8 mouse cellular contexts compared by ENCODE assay signal in genomic region chr15:84986171-84987019, GRCm38 (mm10). TPM values are rescaled to one million over a fixed set of nuclear protein-coding genes. Genes with fewer than 3 reads are reported as not detected.
A peak's percentile ranks its signal among the peaks of the same experiment; 100 is the strongest.
DNase-seq lines count a peak whose midpoint lies in the region; ATAC-seq and TF ChIP-seq lines count a peak whose summit lies in the region.

No protein-coding gene starts in this region.

- no peak overlapping the region for H3K27ac ChIP-seq in heart, embryonic 13.5 days (replicated peaks)
- 0 out of 2 replicates have a peak overlapping the region, but pooled peaks have one; percentile 83 for H3K27ac ChIP-seq in bone marrow, adult 2 months (ENCODE audit: control insufficient read depth, insufficient read depth, low read depth, low read length, poor library complexity)
- H3K27ac ChIP-seq in hindbrain, embryonic 13.5 days, result no peak overlapping the region
- no peak overlapping the region for H3K27ac ChIP-seq in midbrain, embryonic 14.5 days (replicated peaks; ENCODE audit: low read depth, low read length)

- no peak for DNase-seq in heart, postnatal 25 days (ENCODE audit: low spot score)
- peak; percentile 43 for DNase-seq in midbrain, embryonic 14.5 days
- no peak for DNase-seq in adrenal gland, postnatal 25 days
- no peak for DNase-seq in urinary bladder, adult 2 months (ENCODE audit: low spot score)
- DNase-seq in yolk sac, embryonic 10.5 days (ENCODE audit: low spot score), result no peak

- no peak for ATAC-seq in heart, embryonic 13.5 days (ENCODE audit: extremely low read depth, insufficient number of reproducible peaks, low FRiP score, low TSS enrichment)
- ATAC-seq in hindbrain, embryonic 13.5 days (ENCODE audit: low FRiP score), result no peak
- ATAC-seq in midbrain, embryonic 14.5 days (ENCODE audit: low FRiP score, low TSS enrichment), result no peak

- TF ChIP-seq POLR2A in bone marrow, adult 2 months (IDR thresholded peaks at IDR 0.05; ENCODE audit: borderline replicate concordance, control insufficient read depth, low read depth, low read length), result no peak

- intact Hi-C loops in heart, postnatal 25 days (cut with DNase I), result loop anchor here (5.0 kb wide), 2 partner anchors 49 to 51 kb away; no protein-coding TSS in a partner anchor

- TF ChIP-seq CTCF in bone marrow, adult 2 months (IDR thresholded peaks at IDR 0.05; ENCODE audit: control insufficient read depth, insufficient read depth, low read length), result no peak

- 70% methylated on average over 4 of the region's 4 CpGs for WGBS in heart, embryonic 13.5 days
- WGBS in bone marrow, adult 2 months, result 22% methylated on average over 4 of the region's 4 CpGs
- 66% methylated on average over 4 of the region's 4 CpGs for WGBS in hindbrain, embryonic 13.5 days
- whole genome bisulfite sequencing in midbrain, embryonic 14.5 days, result 66% methylated on average over 4 of the region's 4 CpGs

- H3K36me3 ChIP-seq in heart, embryonic 13.5 days, result no peaks in the 10 kb centered on the region
- no peaks in the 10 kb centered on the region for H3K36me3 ChIP-seq in hindbrain, embryonic 13.5 days
- no peaks in the 10 kb centered on the region for H3K36me3 ChIP-seq in midbrain, embryonic 14.5 days (ENCODE audit: control insufficient read depth, insufficient read depth, low read length)

- H3K9ac ChIP-seq in heart, embryonic 13.5 days, result peak overlapping the region; percentile 94
- H3K9ac ChIP-seq in hindbrain, embryonic 13.5 days, result peak overlapping the region; percentile 93
- peak overlapping the region; percentile 95 for H3K9ac ChIP-seq in midbrain, embryonic 14.5 days (replicated peaks; ENCODE audit: low read length)

- H3K9me3 ChIP-seq in heart, embryonic 13.5 days, result no peaks in the 10 kb centered on the region
- H3K9me3 ChIP-seq in hindbrain, embryonic 13.5 days, result no peaks in the 10 kb centered on the region
- no peaks in the 10 kb centered on the region for H3K9me3 ChIP-seq in midbrain, embryonic 14.5 days (ENCODE audit: control insufficient read depth, low read length)

- H3K4me1 ChIP-seq in heart, embryonic 13.5 days, result peaks cover 24% of the 10 kb centered on the region
- peaks cover 6% of the 10 kb centered on the region; the same call in 1 of the 2 replicates for H3K4me1 ChIP-seq in bone marrow, adult 2 months (ENCODE audit: control insufficient read depth, insufficient read depth, low read length)
- peaks cover 60% of the 10 kb centered on the region for H3K4me1 ChIP-seq in hindbrain, embryonic 13.5 days (replicated peaks)
- H3K4me1 ChIP-seq in midbrain, embryonic 14.5 days (ENCODE audit: control insufficient read depth, insufficient read depth, low read length), result peaks cover 40% of the 10 kb centered on the region

- peaks cover 4% of the 10 kb centered on the region; the same call in 1 of the 2 replicates for H3K27me3 ChIP-seq in heart, embryonic 13.5 days (replicated peaks)
- 0 out of 2 replicates have a peak, but pooled peaks cover 6% of the 10 kb centered on the region for H3K27me3 ChIP-seq in hindbrain, embryonic 13.5 days
- no peaks in the 10 kb centered on the region for H3K27me3 ChIP-seq in midbrain, embryonic 14.5 days (ENCODE audit: control insufficient read depth, insufficient read depth, low read length)

- H3K4me2 ChIP-seq in heart, embryonic 13.5 days, result peak overlapping the region; percentile 78
- H3K4me2 ChIP-seq in hindbrain, embryonic 13.5 days, result peak overlapping the region; percentile 82
- peak overlapping the region; percentile 60 for H3K4me2 ChIP-seq in midbrain, embryonic 14.5 days (ENCODE audit: low read length)

- H3K4me3 ChIP-seq in heart, embryonic 13.5 days, result peak overlapping the region; percentile 87
- peak overlapping the region; percentile 87 for H3K4me3 ChIP-seq in bone marrow, adult 2 months (replicated peaks; ENCODE audit: control insufficient read depth, low read depth, low read length)
- H3K4me3 ChIP-seq in hindbrain, embryonic 13.5 days, result peak overlapping the region; percentile 86
- H3K4me3 ChIP-seq in midbrain, embryonic 14.5 days (replicated peaks; ENCODE audit: low read depth, low read length), result peak overlapping the region; percentile 77

RNA-seq across cellular contexts. Expression of gene 5031439G07Rik, which starts 2.0 kb away (rescaled TPM):
- 3.0 and 3.5 TPM in 2 replicates for polyA plus RNA-seq in heart, embryonic 13.5 days (2015; fragmentation: Nextera tagmentation; extraction: Ambion mirVana)
- 10 to 100 TPM; 20.5 to 21.3 TPM for total RNA-seq in heart, postnatal 25 days (2021)
- 11.9 and 14.9 TPM in 2 replicates for polyA plus RNA-seq in bone marrow, adult 2 months (2011; ENCODE audit: insufficient read depth, insufficient read length, low replicate concordance, missing spikeins)
- 17.7 and 18.4 TPM in 2 replicates for polyA plus RNA-seq in hindbrain, embryonic 13.5 days (2015; fragmentation: Nextera tagmentation; extraction: Ambion mirVana)
- 22.0 and 23.2 TPM in 2 replicates for polyA plus RNA-seq in midbrain, embryonic 14.5 days (2014; fragmentation: Nextera tagmentation; extraction: Ambion mirVana)
- total RNA-seq in adrenal gland, postnatal 25 days (2021), result 18.6 and 28.8 TPM in 2 replicates
- polyA plus RNA-seq in urinary bladder, adult 2 months (2012; rRNA removed), result 21.5 and 28.5 TPM in 2 replicates

RNA-seq across cellular contexts. Expression of gene Upk3a, which starts 30.5 kb away (rescaled TPM):
- 0.13 TPM in 1 of 2 replicates, not detected in the other for polyA plus RNA-seq in heart, embryonic 13.5 days (2015; fragmentation: Nextera tagmentation; extraction: Ambion mirVana)
- total RNA-seq in heart, postnatal 25 days (2021), result not detected
- not detected in 2 replicates for polyA plus RNA-seq in bone marrow, adult 2 months (2011; ENCODE audit: insufficient read depth, insufficient read length, low replicate concordance, missing spikeins)
- polyA plus RNA-seq in hindbrain, embryonic 13.5 days (2015; fragmentation: Nextera tagmentation; extraction: Ambion mirVana), result 0.26 and 0.66 TPM in 2 replicates
- polyA plus RNA-seq in midbrain, embryonic 14.5 days (2014; fragmentation: Nextera tagmentation; extraction: Ambion mirVana), result 0.33 and 0.40 TPM in 2 replicates
- total RNA-seq in adrenal gland, postnatal 25 days (2021), result not detected in 2 replicates
- 1,094 and 1,493 TPM in 2 replicates for polyA plus RNA-seq in urinary bladder, adult 2 months (2012; rRNA removed)

RNA-seq across cellular contexts. Expression of gene Fam118a, which starts 42.4 kb away (rescaled TPM):
- polyA plus RNA-seq in heart, embryonic 13.5 days (2015; fragmentation: Nextera tagmentation; extraction: Ambion mirVana), result 15.6 and 17.0 TPM in 2 replicates
- 1 to 10 TPM; 5.8 to 6.4 TPM for total RNA-seq in heart, postnatal 25 days (2021)
- polyA plus RNA-seq in bone marrow, adult 2 months (2011; ENCODE audit: insufficient read depth, insufficient read length, low replicate concordance, missing spikeins), result 2.0 and 8.7 TPM in 2 replicates
- 26.7 and 30.4 TPM in 2 replicates for polyA plus RNA-seq in hindbrain, embryonic 13.5 days (2015; fragmentation: Nextera tagmentation; extraction: Ambion mirVana)
- 24.1 and 28.0 TPM in 2 replicates for polyA plus RNA-seq in midbrain, embryonic 14.5 days (2014; fragmentation: Nextera tagmentation; extraction: Ambion mirVana)
- total RNA-seq in adrenal gland, postnatal 25 days (2021), result 9.0 and 15.8 TPM in 2 replicates
- 45.2 and 45.9 TPM in 2 replicates for polyA plus RNA-seq in urinary bladder, adult 2 months (2012; rRNA removed)

Comparison
In these comparisons a context has a peak if more than half of its experiments do, and no peak if none do; other contexts are left out.
1. RNA of gene Upk3a, which starts 30.5 kb away (polyA plus RNA-seq): 1,094 to 1,493 TPM in urinary bladder, adult 2 months; 0.33 to 0.40 TPM in midbrain, embryonic 14.5 days, 0.26 to 0.66 TPM in hindbrain, embryonic 13.5 days, 0.13 TPM in heart, embryonic 13.5 days and not detected in bone marrow, adult 2 months; every median in the first group is over 100 times any median in the second.
2. Peak in every context shown above with its lines, with median percentiles within 50 percentile points of each other: H3K4me2 ChIP-seq, H3K4me3 ChIP-seq and H3K9ac ChIP-seq.